Mouse (Mus musculus) forebrain, embryonic 11.5 days (tissue): ENCODE measurements around the gene Klhl23. TPM values are rescaled to one million over a fixed set of nuclear protein-coding genes. Genes with fewer than 3 reads are reported as not detected.
"Not testable (repeated sequence)": the region's sequence is repeated elsewhere in the genome, so short reads cannot be mapped to it uniquely, and the experiment has no call there.

ENCODE experiments used
- ATAC-seq: fragments of 200-750 bp; cut with Nextera tagmentation; replicated peaks from 2 replicates; pipeline ENCODE4 v1.8.0; 2017; ENCODE audit warnings: moderate TSS enrichment; ENCODE audit not compliant: low FRiP score
- DNase-seq: peaks from one replicate; pipeline ENCODE4 v3.0.0-alpha.2; 2017; ENCODE audit warnings: low spot score
- H3K27ac ChIP-seq: fragments of 300-500 bp; sonication (generic); 2 replicates; pipeline ENCODE4 v1.5.1; 2014; ENCODE audit warnings: low read depth, low read length
- H3K27me3 ChIP-seq: fragments of 300-500 bp; sonication (generic); 2 replicates; pipeline ENCODE4 v1.6.1; 2014; ENCODE audit warnings: mild to moderate bottlenecking, low read length, mixed read lengths; ENCODE audit not compliant: control insufficient read depth, insufficient read depth
- H3K36me3 ChIP-seq: fragments of 300-500 bp; sonication (generic); 2 replicates; pipeline ENCODE4 v1.6.1; 2014; ENCODE audit warnings: mild to moderate bottlenecking, low read length, moderate library complexity, mixed read lengths; ENCODE audit not compliant: control insufficient read depth, insufficient read depth
- H3K4me1 ChIP-seq: fragments of 300-500 bp; sonication (generic); replicated peaks from 2 replicates; pipeline ENCODE4 v1.6.1; 2014; ENCODE audit warnings: low read length, mixed read lengths; ENCODE audit not compliant: control insufficient read depth, insufficient read depth
- H3K4me2 ChIP-seq: fragments of 300-500 bp; sonication (generic); 2 replicates; pipeline ENCODE4 v1.6.1; 2014; ENCODE audit warnings: low read depth, mild to moderate bottlenecking, low read length, moderate library complexity, mixed read lengths; ENCODE audit not compliant: severe bottlenecking
- H3K4me3 ChIP-seq: fragments of 300-500 bp; sonication (generic); 2 replicates; pipeline ENCODE4 v1.5.1; 2014; ENCODE audit warnings: low read depth, low read length
- H3K9ac ChIP-seq: fragments of 300-500 bp; sonication (generic); 2 replicates; pipeline ENCODE4 v1.6.1; 2014; ENCODE audit warnings: low read length
- H3K9me3 ChIP-seq: fragments of 300-500 bp; sonication (generic); 2 replicates; pipeline ENCODE4 v1.6.1; 2016; ENCODE audit warnings: low read length, mixed read lengths; ENCODE audit not compliant: control insufficient read depth
- WGBS: fragments of 180-500 bp; shearing (Covaris S2); extraction: QIAGEN DNeasy Blood & Tissue Kit; methylation state at CpG from one replicate; pipeline ENCODE4 v1.1.7; 2014; 5-methylcytosine and 5-hydroxymethylcytosine counted together
- polyA plus RNA-seq: library from polyadenylated mRNA; unstranded; fragments of >200 nt; fragmentation: Nextera tagmentation; extraction: Ambion mirVana; gene quantifications from 2 replicates; pipeline ENCODE4 v1.2.1, GENCODE M21; 2014

Gene Klhl23
- polyA plus RNA-seq, 1 experiment from 2014 or later, result 36.3 TPM

DNA sequence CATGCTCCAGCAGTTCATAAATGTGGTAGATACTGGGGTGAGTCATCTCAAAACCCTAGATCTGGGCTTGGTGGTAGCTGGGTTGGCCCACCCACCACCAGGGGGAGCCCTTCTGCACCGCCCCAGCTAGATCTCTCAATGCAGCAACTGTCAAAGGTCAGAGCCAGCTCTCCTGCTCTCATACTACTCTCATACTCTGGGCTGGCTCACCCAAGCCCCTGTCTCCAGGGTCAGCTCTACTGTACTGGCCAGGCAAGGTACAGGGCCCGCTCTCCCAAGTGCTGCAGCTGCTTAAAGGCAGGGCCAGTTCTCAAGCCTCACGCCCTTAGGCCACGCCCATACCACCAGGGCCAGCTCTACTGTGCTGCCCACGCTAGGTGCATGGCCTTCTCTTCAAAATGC lies 18.8 kb upstream of the Klhl23 start:
- peak; percentile 65 for DNase-seq
- no peak overlapping the region for H3K4me3 ChIP-seq
- no peaks in the 10 kb centered on the region for H3K36me3 ChIP-seq
- 58% methylated on average over 5 of the region's 5 CpGs for WGBS
- ATAC-seq, result peak; percentile 46; the same call in 1 of the 2 replicates
- no peak overlapping the region for H3K4me2 ChIP-seq
- no peaks in the 10 kb centered on the region for H3K9me3 ChIP-seq
- H3K27ac ChIP-seq, result no peak overlapping the region
- H3K4me1 ChIP-seq, result no peaks in the 10 kb centered on the region
- H3K27me3 ChIP-seq, result no peaks in the 10 kb centered on the region
- no peak overlapping the region for H3K9ac ChIP-seq

DNA sequence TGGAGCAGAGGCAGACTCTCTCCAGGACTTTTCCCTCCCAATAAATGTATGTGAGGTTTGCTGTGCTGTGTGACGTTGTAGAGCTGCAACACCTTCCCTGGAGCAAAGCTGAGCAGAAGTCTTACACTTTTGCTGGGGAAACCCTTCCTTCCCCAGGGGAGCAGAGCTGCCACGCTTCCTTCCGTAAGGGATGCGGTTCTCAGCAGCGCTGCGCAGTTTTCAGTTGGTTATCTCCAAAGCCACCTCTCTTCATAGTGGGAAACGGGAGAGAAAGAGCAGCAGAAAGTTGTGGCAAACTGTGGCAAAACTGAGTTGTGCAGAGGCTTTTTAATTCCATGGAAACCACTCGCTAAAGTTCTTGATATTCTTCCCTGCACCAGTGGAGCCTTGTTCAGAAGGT lies 18.0 kb upstream of the Klhl23 start:
- H3K4me1 ChIP-seq, result no peaks in the 10 kb centered on the region
- 72% methylated on average over 8 of the region's 8 CpGs for WGBS
- H3K9ac ChIP-seq, result no peak overlapping the region
- no peak overlapping the region for H3K4me3 ChIP-seq
- H3K27me3 ChIP-seq, result no peaks in the 10 kb centered on the region
- H3K9me3 ChIP-seq, result no peaks in the 10 kb centered on the region
- no peak overlapping the region for H3K4me2 ChIP-seq
- no peak overlapping the region for H3K27ac ChIP-seq
- no peak for ATAC-seq
- DNase-seq, result no peak
- H3K36me3 ChIP-seq, result no peaks in the 10 kb centered on the region

GRCm38 (mm10) chr2:69804663-69805062 lies 17.1 kb upstream of the Klhl23 start:
- not testable (repeated sequence) for H3K9me3 ChIP-seq, H3K4me2 ChIP-seq, H3K4me3 ChIP-seq, ATAC-seq, H3K27ac ChIP-seq, H3K4me1 ChIP-seq, DNase-seq, H3K36me3 ChIP-seq, H3K9ac ChIP-seq, H3K27me3 ChIP-seq
- WGBS, result 91% methylated on average over 8 of the region's 9 CpGs

GRCm38 (mm10) chr2:69810169-69810568 lies 11.6 kb upstream of the Klhl23 start:
- H3K27me3 ChIP-seq, result no peaks in the 10 kb centered on the region
- 71% methylated on average over 15 of the region's 15 CpGs for WGBS
- ATAC-seq (no peak), DNase-seq (no peak)
- H3K9me3 ChIP-seq, result no peaks in the 10 kb centered on the region
- no peak overlapping the region for H3K4me3 ChIP-seq
- H3K27ac ChIP-seq, result no peak overlapping the region
- no peaks in the 10 kb centered on the region for H3K4me1 ChIP-seq
- H3K36me3 ChIP-seq, result no peaks in the 10 kb centered on the region
- no peak overlapping the region for H3K4me2 ChIP-seq
- no peak overlapping the region for H3K9ac ChIP-seq

- not testable (repeated sequence) for H3K4me2 ChIP-seq, H3K27ac ChIP-seq, H3K4me1 ChIP-seq, H3K27me3 ChIP-seq, H3K4me3 ChIP-seq, H3K9me3 ChIP-seq, ATAC-seq, H3K9ac ChIP-seq, DNase-seq, H3K36me3 ChIP-seq
- 57% methylated on average over 7 of the region's 7 CpGs for WGBS
Observed at GRCm38 (mm10) chr2:69811349-69811748, 10.4 kb upstream of the Klhl23 start.

DNA sequence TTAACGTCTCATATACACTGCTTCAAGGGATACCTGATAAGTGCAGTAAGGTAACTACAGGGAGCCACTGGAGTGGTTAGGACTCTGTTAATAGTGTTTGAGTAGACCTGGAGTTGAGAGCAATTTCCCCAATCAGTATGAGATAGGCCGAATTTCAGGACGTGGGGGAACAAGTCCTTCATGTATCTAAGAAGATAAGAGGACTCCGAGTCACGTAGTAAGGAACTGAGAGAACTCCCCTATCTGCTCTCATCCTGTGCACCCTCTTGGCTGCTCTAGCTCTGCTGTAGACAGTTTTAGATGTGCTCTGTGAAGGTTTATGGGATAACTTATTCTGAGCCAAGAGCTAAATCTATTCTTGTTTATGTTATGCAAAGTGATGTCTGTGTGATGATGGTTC lies 5.2 kb upstream of the Klhl23 start:
- no peaks in the 10 kb centered on the region for H3K27me3 ChIP-seq
- H3K9me3 ChIP-seq, result no peaks in the 10 kb centered on the region
- H3K4me2 ChIP-seq, result no peak overlapping the region
- H3K4me3 ChIP-seq, result no peak overlapping the region
- ATAC-seq, result no peak
- whole genome bisulfite sequencing, result 91% methylated on average over 5 of the region's 5 CpGs
- H3K36me3 ChIP-seq, result no peaks in the 10 kb centered on the region
- H3K9ac ChIP-seq, result no peak overlapping the region
- DNase-seq, result no peak
- H3K27ac ChIP-seq, result no peak overlapping the region
- H3K4me1 ChIP-seq, result no peaks in the 10 kb centered on the region

DNA sequence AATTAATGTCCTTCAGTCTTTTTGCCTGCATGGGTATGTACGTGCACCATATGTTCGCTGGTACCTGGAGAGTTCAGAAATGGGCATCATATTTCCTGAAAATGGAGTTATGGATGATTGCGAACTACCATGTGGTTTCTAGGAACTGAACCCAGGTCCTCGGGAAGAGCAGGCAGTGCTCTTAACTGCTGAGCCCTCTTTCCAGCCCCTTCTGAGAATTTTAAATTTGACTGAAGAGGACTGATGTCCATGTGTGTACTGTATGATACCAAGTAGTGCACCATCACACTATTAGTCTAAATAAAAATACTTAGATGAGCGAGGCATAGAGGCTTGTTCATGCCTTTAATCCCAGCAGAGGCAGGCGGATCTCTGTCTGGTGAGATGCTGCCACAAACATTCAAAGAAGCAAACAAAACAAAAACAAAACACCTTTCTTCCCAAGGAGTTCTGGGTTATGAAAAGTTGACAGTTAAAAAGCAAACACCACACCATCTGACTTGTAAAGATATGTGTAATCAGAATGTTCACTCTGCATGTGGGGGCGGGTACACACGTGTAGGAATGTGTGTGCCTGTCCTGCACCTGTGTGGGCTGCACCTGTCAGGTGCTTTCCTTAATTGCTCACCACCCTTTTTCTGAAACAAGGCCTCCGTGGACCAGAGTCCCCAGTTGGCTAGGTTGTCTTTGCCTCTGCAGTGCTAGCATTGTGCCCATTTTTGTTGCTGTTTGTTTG lies 3.2 kb upstream of the Klhl23 start:
- H3K4me2 ChIP-seq, result no peak overlapping the region

DNA sequence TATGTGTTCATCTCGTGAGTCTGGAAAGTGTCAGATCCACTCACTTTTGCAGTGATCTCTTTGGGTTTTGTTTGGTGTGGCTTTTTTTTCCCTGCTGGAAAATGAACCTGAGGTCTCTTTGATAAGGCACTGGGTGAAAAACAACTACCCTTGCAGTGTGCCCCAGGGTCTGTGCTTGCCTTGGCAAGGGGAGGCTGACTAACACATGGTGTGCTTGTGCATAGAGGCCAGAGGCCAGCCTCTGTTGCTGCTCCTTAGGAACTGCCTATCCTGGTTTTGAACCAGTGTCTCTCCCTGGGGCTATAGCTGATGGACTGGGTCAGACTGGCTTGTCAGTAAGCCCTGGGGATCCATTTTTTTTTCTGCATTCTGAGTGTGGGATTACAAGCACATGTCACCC lies 1.5 kb upstream of the Klhl23 start:
- Histone ChIP-seq H3K4me2 (no peak overlapping the region), H3K4me1 (no peaks in the 10 kb centered on the region; the same call in 1 of the 2 replicates), H3K27me3 (no peaks in the 10 kb centered on the region), H3K9me3 (no peaks in the 10 kb centered on the region), H3K36me3 (no peaks in the 10 kb centered on the region), H3K4me3 (no peak overlapping the region), H3K9ac (no peak overlapping the region), H3K27ac (no peak overlapping the region)
- WGBS, result 86% methylated on average over 1 of the region's 1 CpGs
- DNase-seq (no peak), ATAC-seq (no peak)

More for the DNA sequence above, 3.2 kb upstream of the Klhl23 start:
- Histone ChIP-seq H3K4me1 (no peaks in the 10 kb centered on the region; the same call in 1 of the 2 replicates), H3K9me3 (no peaks in the 10 kb centered on the region), H3K4me3 (no peak overlapping the region), H3K27me3 (no peaks in the 10 kb centered on the region), H3K27ac (no peak overlapping the region), H3K36me3 (no peaks in the 10 kb centered on the region), H3K9ac (no peak overlapping the region)
- ATAC-seq, result no peak
- DNase-seq, result no peak
- WGBS, result 82% methylated on average over 9 of the region's 9 CpGs
